Mouse (Mus musculus) midbrain, embryonic 10.5 days (tissue): ENCODE measurements around the gene Scn8a. TPM values are rescaled to one million over a fixed set of nuclear protein-coding genes. Genes with fewer than 3 reads are reported as not detected.
A peak's percentile ranks its signal among the peaks of the same experiment; 100 is the strongest.

Source experiments
- DNase-seq: peaks from one replicate; pipeline ENCODE4 v3.0.0-alpha.2; 2017; ENCODE audit warnings: low spot score
- H3K27ac ChIP-seq: fragments of 300-500 bp; sonication (generic); replicated peaks from 2 replicates; pipeline ENCODE4 v1.5.1; 2016; ENCODE audit warnings: mild to moderate bottlenecking
- H3K27me3 ChIP-seq: fragments of 300-500 bp; sonication (generic); 2 replicates; pipeline ENCODE4 v1.6.1; 2016; ENCODE audit warnings: low read depth, mild to moderate bottlenecking; ENCODE audit not compliant: poor library complexity, severe bottlenecking
- H3K36me3 ChIP-seq: fragments of 300-500 bp; sonication (generic); 2 replicates; pipeline ENCODE4 v1.6.1; 2016; ENCODE audit warnings: mild to moderate bottlenecking, moderate library complexity
- H3K4me1 ChIP-seq: fragments of 300-500 bp; sonication (generic); 2 replicates; pipeline ENCODE4 v1.6.1; 2016
- H3K4me3 ChIP-seq: fragments of 300-500 bp; sonication (generic); 2 replicates; pipeline ENCODE4 v1.5.1; 2016; ENCODE audit warnings: mild to moderate bottlenecking, moderate library complexity
- H3K9me3 ChIP-seq: fragments of 300-500 bp; sonication (generic); replicated peaks from 2 replicates; pipeline ENCODE4 v1.6.1; 2016; ENCODE audit warnings: mild to moderate bottlenecking
- WGBS: fragments of 180-500 bp; shearing (Covaris S2); methylation state at CpG from one replicate; pipeline ENCODE4 v1.1.7; 2016; 5-methylcytosine and 5-hydroxymethylcytosine counted together
- polyA plus RNA-seq: library from polyadenylated mRNA; unstranded; fragments of >200 nt; fragmentation: Nextera tagmentation; extraction: Ambion mirVana; gene quantifications from 2 replicates; pipeline ENCODE4 v1.2.1, GENCODE M21; 2016

Scn8a gene
- polyA plus RNA-seq, 1 experiment from 2014 or later, result 10.6 TPM

- H3K4me1 ChIP-seq, result peaks cover 33% of the 10 kb centered on the region
- H3K27ac ChIP-seq, result peak overlapping the region; percentile 59; the same call in 1 of the 2 replicates
- no peaks in the 10 kb centered on the region for H3K36me3 ChIP-seq
- H3K9me3 ChIP-seq, result no peaks in the 10 kb centered on the region
- WGBS, result 76% methylated on average over 10 of the region's 10 CpGs
- DNase-seq, result no peak
- no peak overlapping the region for H3K4me3 ChIP-seq
- no peaks in the 10 kb centered on the region for H3K27me3 ChIP-seq
Observed at GRCm38 (mm10) chr15:100924941-100925340, 55.3 kb downstream of the Scn8a start.

GRCm38 (mm10) chr15:100930477-100930876 lies 60.8 kb downstream of the Scn8a start:
- 53% methylated on average over 3 of the region's 3 CpGs for WGBS
- Histone ChIP-seq H3K27ac (no peak overlapping the region), H3K4me1 (peaks cover 17% of the 10 kb centered on the region)

GRCm38 (mm10) chr15:100936176-100936575 lies 66.5 kb downstream of the Scn8a start:
- no peak for DNase-seq
- Histone ChIP-seq H3K9me3 (no peaks in the 10 kb centered on the region; the same call in 1 of the 2 replicates), H3K4me3 (peak overlapping the region; percentile 23; the same call in 1 of the 2 replicates), H3K27me3 (no peaks in the 10 kb centered on the region), H3K4me1 (peaks cover 16% of the 10 kb centered on the region), H3K27ac (peak overlapping the region; percentile 55), H3K36me3 (peaks cover 27% of the 10 kb centered on the region)
- 75% methylated on average over 24 of the region's 24 CpGs for WGBS

More at GRCm38 (mm10) chr15:100930477-100930876, 60.8 kb downstream of the Scn8a start:
- Histone ChIP-seq H3K36me3 (no peaks in the 10 kb centered on the region), H3K4me3 (no peak overlapping the region), H3K27me3 (no peaks in the 10 kb centered on the region), H3K9me3 (no peaks in the 10 kb centered on the region)
- no peak for DNase-seq

- peaks cover 3% of the 10 kb centered on the region; the same call in 1 of the 2 replicates for H3K9me3 ChIP-seq
- 91% methylated on average over 13 of the region's 13 CpGs for WGBS
Observed at GRCm38 (mm10) chr15:100948383-100948782, 78.7 kb downstream of the Scn8a start.

GRCm38 (mm10) chr15:100949169-100949568 lies 79.5 kb downstream of the Scn8a start:
- no peak overlapping the region for H3K27ac ChIP-seq
- no peaks in the 10 kb centered on the region for H3K27me3 ChIP-seq
- H3K36me3 ChIP-seq, result peaks cover 3% of the 10 kb centered on the region; the same call in 1 of the 2 replicates
- peaks cover 17% of the 10 kb centered on the region for H3K4me1 ChIP-seq
- no peak for DNase-seq
- peaks cover 3% of the 10 kb centered on the region; the same call in 1 of the 2 replicates for H3K9me3 ChIP-seq
- 89% methylated on average over 4 of the region's 4 CpGs for WGBS
- H3K4me3 ChIP-seq, result no peak overlapping the region

More at GRCm38 (mm10) chr15:100948383-100948782, 78.7 kb downstream of the Scn8a start:
- no peak for DNase-seq
- no peak overlapping the region for H3K4me3 ChIP-seq
- peaks cover 13% of the 10 kb centered on the region for H3K4me1 ChIP-seq
- H3K36me3 ChIP-seq, result peaks cover 3% of the 10 kb centered on the region; the same call in 1 of the 2 replicates
- no peak overlapping the region for H3K27ac ChIP-seq
- H3K27me3 ChIP-seq, result no peaks in the 10 kb centered on the region

- Histone ChIP-seq H3K9me3 (peaks cover 3% of the 10 kb centered on the region; the same call in 1 of the 2 replicates), H3K27me3 (no peaks in the 10 kb centered on the region), H3K27ac (no peak overlapping the region), H3K36me3 (no peaks in the 10 kb centered on the region), H3K4me3 (no peak overlapping the region), H3K4me1 (peaks cover 21% of the 10 kb centered on the region)
- no peak for DNase-seq
- WGBS, result 90% methylated on average over 10 of the region's 10 CpGs
Observed at GRCm38 (mm10) chr15:100951491-100951890, 81.8 kb downstream of the Scn8a start.

GRCm38 (mm10) chr15:100952292-100952691 lies 82.6 kb downstream of the Scn8a start:
- H3K36me3 ChIP-seq, result no peaks in the 10 kb centered on the region
- H3K4me1 ChIP-seq, result peaks cover 21% of the 10 kb centered on the region
- 86% methylated on average over 2 of the region's 2 CpGs for WGBS
- H3K4me3 ChIP-seq, result no peak overlapping the region
- H3K27ac ChIP-seq, result no peak overlapping the region
- H3K27me3 ChIP-seq, result no peaks in the 10 kb centered on the region
- H3K9me3 ChIP-seq, result no peaks in the 10 kb centered on the region
- DNase-seq, result no peak

GRCm38 (mm10) chr15:100952854-100953253 lies 83.2 kb downstream of the Scn8a start:
- no peak for DNase-seq
- H3K27me3 ChIP-seq, result no peaks in the 10 kb centered on the region
- H3K27ac ChIP-seq, result 0 out of 2 replicates have a peak overlapping the region, but pooled peaks have one; percentile 28
- no peaks in the 10 kb centered on the region for H3K9me3 ChIP-seq
- H3K36me3 ChIP-seq, result no peaks in the 10 kb centered on the region
- WGBS, result 36% methylated on average over 8 of the region's 8 CpGs
- no peak overlapping the region for H3K4me3 ChIP-seq
- H3K4me1 ChIP-seq, result peaks cover 21% of the 10 kb centered on the region

- DNase-seq, result no peak
- WGBS, result 87% methylated on average over 7 of the region's 7 CpGs
Observed at GRCm38 (mm10) chr15:100953955-100954354, 84.3 kb downstream of the Scn8a start.

GRCm38 (mm10) chr15:100954751-100955150 lies 85.1 kb downstream of the Scn8a start:
- no peak overlapping the region for H3K27ac ChIP-seq
- H3K4me1 ChIP-seq, result peaks cover 21% of the 10 kb centered on the region
- no peak overlapping the region for H3K4me3 ChIP-seq
- no peaks in the 10 kb centered on the region for H3K36me3 ChIP-seq
- DNase-seq, result no peak
- H3K27me3 ChIP-seq, result no peaks in the 10 kb centered on the region
- 84% methylated on average over 16 of the region's 16 CpGs for WGBS
- H3K9me3 ChIP-seq, result no peaks in the 10 kb centered on the region

More at GRCm38 (mm10) chr15:100953955-100954354, 84.3 kb downstream of the Scn8a start:
- H3K9me3 ChIP-seq, result no peaks in the 10 kb centered on the region
- H3K4me3 ChIP-seq, result no peak overlapping the region
- H3K4me1 ChIP-seq, result peaks cover 21% of the 10 kb centered on the region
- H3K27ac ChIP-seq, result no peak overlapping the region
- H3K27me3 ChIP-seq, result no peaks in the 10 kb centered on the region
- no peaks in the 10 kb centered on the region for H3K36me3 ChIP-seq

GRCm38 (mm10) chr15:100960958-100961357 lies 91.3 kb downstream of the Scn8a start:
- Histone ChIP-seq H3K27ac (no peak overlapping the region), H3K9me3 (no peaks in the 10 kb centered on the region), H3K36me3 (no peaks in the 10 kb centered on the region), H3K4me1 (no peaks in the 10 kb centered on the region), H3K4me3 (no peak overlapping the region), H3K27me3 (no peaks in the 10 kb centered on the region)
- no peak for DNase-seq
- WGBS, result 90% methylated on average over 6 of the region's 6 CpGs

GRCm38 (mm10) chr15:100961561-100961960 lies 91.9 kb downstream of the Scn8a start:
- WGBS, result 84% methylated on average over 4 of the region's 4 CpGs
- Histone ChIP-seq H3K36me3 (no peaks in the 10 kb centered on the region), H3K27me3 (no peaks in the 10 kb centered on the region), H3K27ac (no peak overlapping the region), H3K4me1 (no peaks in the 10 kb centered on the region), H3K9me3 (no peaks in the 10 kb centered on the region), H3K4me3 (no peak overlapping the region)
- DNase-seq, result no peak

GRCm38 (mm10) chr15:100971443-100971842 lies 101.8 kb downstream of the Scn8a start:
- H3K4me3 ChIP-seq, result no peak overlapping the region
- 83% methylated on average over 11 of the region's 11 CpGs for whole genome bisulfite sequencing
- H3K27ac ChIP-seq, result no peak overlapping the region
- peaks cover 11% of the 10 kb centered on the region for H3K4me1 ChIP-seq
- H3K36me3 ChIP-seq, result peaks cover 24% of the 10 kb centered on the region
- H3K9me3 ChIP-seq, result no peaks in the 10 kb centered on the region
- no peaks in the 10 kb centered on the region for H3K27me3 ChIP-seq
- DNase-seq, result no peak
